Mouse (Mus musculus): ENCODE measurements around the gene Map2k2. TPM values are rescaled to one million over a fixed set of nuclear protein-coding genes. Genes with fewer than 3 reads are reported as not detected.

Map2k2 gene
- polyA plus RNA-seq, 1 experiment = 135 TPM

DNA sequence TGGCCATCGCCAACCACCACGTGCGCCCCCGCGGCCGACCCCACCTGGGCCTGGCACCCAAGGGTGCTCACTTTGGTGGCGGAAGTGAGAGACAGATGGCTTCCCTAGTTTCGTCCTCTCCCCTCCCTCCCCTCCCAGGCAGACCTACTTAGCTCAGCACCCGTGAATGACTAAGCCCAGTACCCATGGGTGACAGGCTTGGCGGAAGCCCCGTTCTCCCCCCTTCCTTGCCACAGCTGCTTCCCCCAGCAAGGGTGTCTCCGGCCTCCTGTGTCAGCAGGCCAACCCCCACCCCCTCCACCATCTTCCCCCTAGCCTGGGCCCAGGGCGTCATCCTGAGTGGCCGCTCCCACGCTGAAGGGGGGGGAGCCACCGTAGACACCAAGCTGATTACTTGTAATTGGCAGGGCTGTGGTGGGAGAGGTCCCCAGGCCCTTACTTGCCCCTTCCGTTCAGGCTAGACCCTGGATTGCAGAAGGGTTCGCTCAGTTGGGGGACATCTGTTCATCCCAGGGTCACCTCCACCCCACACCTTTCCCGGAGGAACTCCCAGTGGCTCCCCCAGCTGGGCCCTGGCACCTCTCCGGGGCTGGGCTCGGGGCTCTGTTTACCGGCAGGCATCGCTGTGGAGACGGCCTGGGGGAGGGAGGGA lies 32.5 kb downstream of the Map2k2 start:
- H3K27ac ChIP-seq (ENCODE audit: insufficient read depth, low read length) = peak overlapping the region; percentile 95
- no peaks in the 10 kb centered on the region for H3K27me3 ChIP-seq (ENCODE audit: control insufficient read depth, insufficient read depth, low read length)
- H3K4me1 ChIP-seq (ENCODE audit: control insufficient read depth, insufficient read depth, insufficient read length) = peaks cover 42% of the 10 kb centered on the region
- peak; percentile 65 to 72 for DNase-seq (ENCODE audit: low read depth in 1 of 2, low spot score in 2 of 2)
- WGBS = 1% methylated on average over 23 of the region's 24 CpGs
- H3K4me3 ChIP-seq (ENCODE audit: extremely low read depth, insufficient read depth, insufficient read length) = peak overlapping the region; percentile 83
- no peaks in the 10 kb centered on the region; the same call in 1 of the 2 replicates for H3K36me3 ChIP-seq (ENCODE audit: control insufficient read depth, insufficient read depth, low read length)
- no peak for TF ChIP-seq POLR2A (IDR thresholded peaks at IDR 0.05; ENCODE audit: low read depth, low read length)
- TF ChIP-seq CTCF (IDR thresholded peaks at IDR 0.05; ENCODE audit: extremely low read depth, insufficient read depth, insufficient read length, insufficient replicate concordance) = no peak

GRCm38 (mm10) chr10:81138821-81139528 lies 33.3 kb downstream of the Map2k2 start:
- TF ChIP-seq CTCF (IDR thresholded peaks at IDR 0.05; ENCODE audit: extremely low read depth, insufficient read depth, insufficient read length, insufficient replicate concordance) (no peak), POLR2A (IDR thresholded peaks at IDR 0.05; ENCODE audit: low read depth, low read length) (no peak)
- WGBS = 49% methylated on average over 11 of the region's 11 CpGs
- Histone ChIP-seq H3K36me3 (ENCODE audit: control insufficient read depth, insufficient read depth, low read length) (peaks cover 4% of the 10 kb centered on the region), H3K4me3 (ENCODE audit: extremely low read depth, insufficient read depth, insufficient read length) (peak overlapping the region; percentile 83), H3K4me1 (ENCODE audit: control insufficient read depth, insufficient read depth, insufficient read length) (peaks cover 40% of the 10 kb centered on the region), H3K27me3 (ENCODE audit: control insufficient read depth, insufficient read depth, low read length) (no peaks in the 10 kb centered on the region), H3K27ac (ENCODE audit: insufficient read depth, low read length) (peak overlapping the region; percentile 34; the same call in 1 of the 2 replicates)
- DNase-seq (ENCODE audit: low read depth in 1 of 2, low spot score in 2 of 2) = no peak

DNA sequence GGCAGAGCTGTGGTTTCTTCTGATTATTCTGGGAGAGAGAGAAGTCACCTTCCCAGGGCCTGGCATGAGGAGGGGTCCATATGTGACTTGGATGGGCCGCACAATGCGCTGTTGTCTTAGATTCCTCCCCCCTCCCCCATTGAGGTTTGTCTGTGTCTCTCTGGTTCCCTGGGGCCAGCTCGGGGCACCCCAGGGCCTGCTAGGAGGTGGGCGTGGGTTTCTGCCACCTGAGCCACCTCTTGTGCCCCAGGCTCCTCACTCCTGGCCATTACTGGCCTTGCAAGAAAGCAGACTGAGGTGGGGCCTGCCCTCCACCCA lies 33.8 kb downstream of the Map2k2 start:
- DNase-seq (ENCODE audit: low read depth in 1 of 2, low spot score in 2 of 2) = no peak
- Histone ChIP-seq H3K4me1 (ENCODE audit: control insufficient read depth, insufficient read depth, insufficient read length) (peaks cover 37% of the 10 kb centered on the region), H3K27ac (ENCODE audit: insufficient read depth, low read length) (peak overlapping the region; percentile 34; the same call in 1 of the 2 replicates), H3K36me3 (ENCODE audit: control insufficient read depth, insufficient read depth, low read length) (peaks cover 9% of the 10 kb centered on the region), H3K4me3 (ENCODE audit: extremely low read depth, insufficient read depth, insufficient read length) (no peak overlapping the region), H3K27me3 (ENCODE audit: control insufficient read depth, insufficient read depth, low read length) (no peaks in the 10 kb centered on the region)
- no peak for TF ChIP-seq CTCF (IDR thresholded peaks at IDR 0.05; ENCODE audit: extremely low read depth, insufficient read depth, insufficient read length, insufficient replicate concordance)
- TF ChIP-seq POLR2A (IDR thresholded peaks at IDR 0.05; ENCODE audit: low read depth, low read length) = no peak
- WGBS = 59% methylated on average over 4 of the region's 4 CpGs

- Histone ChIP-seq H3K4me3 (ENCODE audit: extremely low read depth, insufficient read depth, insufficient read length) (peak overlapping the region; percentile 18; the same call in 1 of the 2 replicates), H3K27ac (ENCODE audit: insufficient read depth, low read length) (peak overlapping the region; percentile 14; the same call in 1 of the 2 replicates), H3K27me3 (ENCODE audit: control insufficient read depth, insufficient read depth, low read length) (no peaks in the 10 kb centered on the region), H3K36me3 (ENCODE audit: control insufficient read depth, insufficient read depth, low read length) (peaks cover 15% of the 10 kb centered on the region), H3K4me1 (ENCODE audit: control insufficient read depth, insufficient read depth, insufficient read length) (peaks cover 34% of the 10 kb centered on the region)
- TF ChIP-seq POLR2A (IDR thresholded peaks at IDR 0.05; ENCODE audit: low read depth, low read length) = no peak
- TF ChIP-seq CTCF (IDR thresholded peaks at IDR 0.05; ENCODE audit: extremely low read depth, insufficient read depth, insufficient read length, insufficient replicate concordance) = no peak
- 37% methylated on average over 8 of the region's 8 CpGs for WGBS
- DNase-seq (ENCODE audit: low read depth in 1 of 2, low spot score in 2 of 2) = no peak
These were observed 34.3 kb downstream of the Map2k2 start for GRCm38 (mm10) chr10:81140005-81140404.

- Histone ChIP-seq H3K27me3 (ENCODE audit: control insufficient read depth, insufficient read depth, low read length) (no peaks in the 10 kb centered on the region), H3K36me3 (ENCODE audit: control insufficient read depth, insufficient read depth, low read length) (peaks cover 23% of the 10 kb centered on the region), H3K4me3 (ENCODE audit: extremely low read depth, insufficient read depth, insufficient read length) (peak overlapping the region; percentile 32; the same call in 1 of the 2 replicates), H3K27ac (ENCODE audit: insufficient read depth, low read length) (0 out of 2 replicates have a peak overlapping the region, but pooled peaks have one; percentile 21), H3K4me1 (ENCODE audit: control insufficient read depth, insufficient read depth, insufficient read length) (peaks cover 31% of the 10 kb centered on the region; the same call in 1 of the 2 replicates)
- 38% methylated on average over 10 of the region's 10 CpGs for WGBS
- TF ChIP-seq POLR2A (IDR thresholded peaks at IDR 0.05; ENCODE audit: low read depth, low read length) = no peak
- TF ChIP-seq CTCF (IDR thresholded peaks at IDR 0.05; ENCODE audit: extremely low read depth, insufficient read depth, insufficient read length, insufficient replicate concordance) = no peak
- DNase-seq (ENCODE audit: low read depth in 1 of 2, low spot score in 2 of 2) = no peak
These were observed 35.2 kb downstream of the Map2k2 start for GRCm38 (mm10) chr10:81140717-81141454.

DNA sequence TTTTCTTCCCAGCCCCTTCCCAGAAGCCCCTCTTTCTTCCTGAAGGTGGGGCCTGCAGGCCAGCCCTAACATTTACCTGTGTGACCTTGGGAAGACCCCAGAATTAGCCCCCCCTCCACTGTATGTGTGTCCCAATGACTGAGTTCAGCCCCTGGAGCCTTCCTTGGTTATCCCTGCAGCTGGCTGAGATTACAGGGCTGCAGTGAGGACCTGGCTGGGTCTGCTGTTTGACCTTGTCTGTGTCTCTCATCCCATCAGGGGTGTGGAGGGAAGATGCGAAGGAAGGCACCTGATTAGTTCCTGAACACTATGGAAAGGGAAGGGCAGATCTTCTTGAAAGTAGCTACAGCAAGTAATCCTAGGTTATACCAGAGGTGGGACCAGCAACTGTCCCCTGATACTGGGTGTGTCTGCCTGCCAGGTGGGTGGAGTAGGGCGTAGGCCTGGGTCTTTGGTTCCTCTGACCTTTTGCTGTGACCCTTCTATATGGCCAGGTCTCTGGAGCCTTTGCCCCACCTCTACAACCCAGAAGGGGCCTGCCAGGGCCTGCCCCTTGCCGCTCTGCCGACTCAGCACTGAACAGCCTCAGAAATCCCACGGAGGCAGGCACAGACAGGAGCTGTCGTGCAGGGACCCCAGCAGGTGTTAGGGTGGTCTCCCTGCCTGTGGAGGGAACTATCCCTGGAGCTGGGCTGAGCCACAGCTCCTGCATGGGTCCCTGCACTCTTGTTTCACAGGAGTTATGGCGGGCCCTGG lies 35.9 kb downstream of the Map2k2 start:
- Histone ChIP-seq H3K4me3 (ENCODE audit: extremely low read depth, insufficient read depth, insufficient read length) (no peak overlapping the region), H3K36me3 (ENCODE audit: control insufficient read depth, insufficient read depth, low read length) (peaks cover 31% of the 10 kb centered on the region), H3K27me3 (ENCODE audit: control insufficient read depth, insufficient read depth, low read length) (no peaks in the 10 kb centered on the region), H3K4me1 (ENCODE audit: control insufficient read depth, insufficient read depth, insufficient read length) (peaks cover 31% of the 10 kb centered on the region; the same call in 1 of the 2 replicates), H3K27ac (ENCODE audit: insufficient read depth, low read length) (no peak overlapping the region)
- TF ChIP-seq CTCF (IDR thresholded peaks at IDR 0.05; ENCODE audit: extremely low read depth, insufficient read depth, insufficient read length, insufficient replicate concordance) = no peak
- no peak for TF ChIP-seq POLR2A (IDR thresholded peaks at IDR 0.05; ENCODE audit: low read depth, low read length)
- no peak for DNase-seq (ENCODE audit: low read depth in 1 of 2, low spot score in 2 of 2)
- WGBS = 82% methylated on average over 7 of the region's 7 CpGs

Measured in spleen, adult 2 months (tissue).